Comparison of ENCODE assay signal across 14 mouse cellular contexts in genomic region chr13:9940186-9940585, GRCm38 (mm10).
A peak's percentile ranks its signal among the peaks of the same experiment; 100 is the strongest.
DNase-seq lines count a peak whose midpoint lies in the region; ATAC-seq and TF ChIP-seq lines count a peak whose summit lies in the region.
"Had no signal": no experiment of that assay in that cellular context is flagged by ENCODE, and none has a peak within 500 bp of the region (broad histone marks: within the 10 kb centered on the region; RNA-seq: fewer than 3 reads in every experiment).

No protein-coding gene starts in this region.

- H3K4me2 ChIP-seq in forebrain, postnatal 0 days (ENCODE audit: low read depth) = no peak overlapping the region
- H3K4me2 ChIP-seq: limb, embryonic 15.5 days had no signal

- no peak overlapping the region; the same call in 1 of the 2 replicates for H3K27ac ChIP-seq in heart, embryonic 10.5 days
- H3K27ac ChIP-seq in forebrain, postnatal 0 days (ENCODE audit: low read depth, low read length) = no peak overlapping the region
- H3K27ac ChIP-seq: hindbrain, embryonic 10.5 days; limb, embryonic 15.5 days had no signal

- 56% methylated on average over 1 of the region's 1 CpGs for WGBS in heart, embryonic 10.5 days
- WGBS in forebrain, postnatal 0 days = 66% methylated on average over 1 of the region's 1 CpGs

- H3K4me1 ChIP-seq in heart, embryonic 10.5 days = no peaks in the 10 kb centered on the region
- H3K4me1 ChIP-seq in forebrain, postnatal 0 days (ENCODE audit: insufficient read depth) = no peaks in the 10 kb centered on the region
- H3K4me1 ChIP-seq: hindbrain, embryonic 10.5 days; limb, embryonic 15.5 days had no signal

- H3K9ac ChIP-seq in forebrain, postnatal 0 days = no peak overlapping the region
- H3K9ac ChIP-seq: limb, embryonic 15.5 days had no signal

- no peaks in the 10 kb centered on the region for H3K9me3 ChIP-seq in heart, embryonic 10.5 days
- H3K9me3 ChIP-seq in forebrain, postnatal 0 days (ENCODE audit: low read length) = no peaks in the 10 kb centered on the region
- H3K9me3 ChIP-seq: G1E; hindbrain, embryonic 10.5 days; limb, embryonic 15.5 days had no signal

- ATAC-seq in forebrain, postnatal 0 days = no peak
- ATAC-seq: forebrain, embryonic 16.5 days had no signal

- no peak overlapping the region for H3K4me3 ChIP-seq in heart, embryonic 10.5 days
- no peak overlapping the region for H3K4me3 ChIP-seq in forebrain, postnatal 0 days (ENCODE audit: low read depth, low read length)
- H3K4me3 ChIP-seq: hindbrain, embryonic 10.5 days; limb, embryonic 15.5 days had no signal

- H3K27me3 ChIP-seq in heart, embryonic 10.5 days (ENCODE audit: insufficient read depth, poor library complexity, severe bottlenecking) = no peaks in the 10 kb centered on the region
- no peaks in the 10 kb centered on the region for H3K27me3 ChIP-seq in forebrain, postnatal 0 days (ENCODE audit: insufficient read depth, low read length)
- H3K27me3 ChIP-seq: limb, embryonic 15.5 days had no signal

- TF ChIP-seq CTCF in forebrain, postnatal 0 days (IDR thresholded peaks at IDR 0.05; ENCODE audit: low read depth) = no peak

- DNase-seq in heart, adult 18-20 months = peak; percentile 35 to 57
- DNase-seq in heart, embryonic 10.5 days (ENCODE audit: low spot score) = no peak
- DNase-seq in adrenal gland, postnatal 14 days = peak; percentile 43
- peak; percentile 21 to 32 for DNase-seq in heart, adult 9 months (ENCODE audit: low spot score in 2 of 2)
- DNase-seq in lung, postnatal 10 days = peak; percentile 22
- no peak for DNase-seq in urinary bladder, postnatal 10 days (ENCODE audit: low spot score)
- DNase-seq in forebrain, postnatal 0 days = no peak
- DNase-seq: cerebellum, adult 8-10 months; gastrocnemius, postnatal 36 days; midbrain, embryonic 14.5 days had no signal

- no peaks in the 10 kb centered on the region for H3K36me3 ChIP-seq in heart, embryonic 10.5 days
- no peaks in the 10 kb centered on the region for H3K36me3 ChIP-seq in forebrain, postnatal 0 days (ENCODE audit: insufficient read depth)
- H3K36me3 ChIP-seq: G1E; hindbrain, embryonic 10.5 days; limb, embryonic 15.5 days had no signal

Comparison
In these comparisons a context has a peak if more than half of its experiments do, and no peak if none do; other contexts are left out.
1. DNase-seq: peak in heart, adult 18-20 months (2 of 2), adrenal gland, postnatal 14 days (single experiment), heart, adult 9 months (2 of 2) and lung, postnatal 10 days (single experiment); none in heart, embryonic 10.5 days (single experiment), urinary bladder, postnatal 10 days (single experiment) and forebrain, postnatal 0 days (single experiment).